Mouse (Mus musculus) T-cell, adult 2 months (primary cell): Measurements from ENCODE around the gene Sh2d7.
A peak's percentile ranks its signal among the peaks of the same experiment; 100 is the strongest.
"Not testable (repeated sequence)": the region's sequence is repeated elsewhere in the genome, so short reads cannot be mapped to it uniquely, and the experiment has no call there.

Source experiments
- DNase-seq: peaks from one replicate; pipeline ENCODE4 v3.0.0; 2022; ENCODE audit warnings: low spot score

Gene Sh2d7

DNA sequence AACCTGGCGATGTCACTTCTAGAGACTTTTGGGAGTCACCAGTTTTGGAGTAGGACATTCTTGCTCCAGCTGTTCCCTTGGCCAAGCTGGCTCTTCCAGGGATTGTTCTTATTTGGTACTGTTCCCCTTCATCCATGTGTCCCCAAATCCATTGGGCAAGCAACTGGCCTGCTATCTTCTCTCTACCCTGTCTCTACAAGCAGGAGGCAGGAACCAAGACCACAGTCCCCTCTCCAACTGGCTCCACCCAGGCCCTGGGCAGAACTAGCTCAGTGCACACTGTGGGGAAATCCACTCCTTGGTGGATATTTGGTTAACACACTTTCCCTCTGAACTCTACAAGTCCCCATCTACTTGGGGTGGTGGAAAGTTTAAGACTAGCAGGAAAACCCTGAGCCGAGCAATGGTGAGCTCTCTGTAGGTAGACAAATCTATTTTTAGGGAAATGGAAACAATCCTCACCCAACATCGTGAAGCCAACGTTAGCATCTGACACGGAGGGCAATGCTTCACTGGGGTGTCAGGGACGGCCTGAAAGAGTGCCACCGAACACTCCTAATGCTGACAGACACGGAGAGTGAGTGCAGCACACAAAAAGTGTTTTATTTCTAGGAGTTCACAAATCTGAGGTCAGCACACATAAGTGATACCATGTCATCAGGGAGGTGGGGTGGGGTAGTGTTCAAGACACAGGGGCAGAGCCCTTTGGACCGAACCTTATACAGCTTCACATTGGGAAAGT is 5.6 kb downstream of the Sh2d7 start:
- DNase-seq = no peak

DNA sequence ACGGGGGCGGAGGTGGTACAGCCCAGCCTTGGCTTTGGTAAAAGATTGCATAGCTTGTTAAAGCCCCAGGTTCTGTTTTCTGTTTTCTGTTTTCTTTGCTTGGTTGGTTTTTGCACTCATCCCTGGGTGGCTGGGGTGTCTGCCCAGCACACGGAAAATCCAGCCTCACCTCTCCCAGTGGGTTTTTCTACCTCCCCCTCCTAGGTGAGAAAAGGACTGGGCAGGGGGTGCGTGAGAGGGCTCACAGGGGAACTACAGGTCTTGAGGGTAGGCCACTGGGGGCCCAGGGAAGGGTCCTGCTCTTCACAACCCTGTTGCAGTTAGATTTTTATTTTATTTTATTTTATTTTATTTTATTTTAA is 6.2 kb downstream of the Sh2d7 start:
- DNase-seq = no peak

DNA sequence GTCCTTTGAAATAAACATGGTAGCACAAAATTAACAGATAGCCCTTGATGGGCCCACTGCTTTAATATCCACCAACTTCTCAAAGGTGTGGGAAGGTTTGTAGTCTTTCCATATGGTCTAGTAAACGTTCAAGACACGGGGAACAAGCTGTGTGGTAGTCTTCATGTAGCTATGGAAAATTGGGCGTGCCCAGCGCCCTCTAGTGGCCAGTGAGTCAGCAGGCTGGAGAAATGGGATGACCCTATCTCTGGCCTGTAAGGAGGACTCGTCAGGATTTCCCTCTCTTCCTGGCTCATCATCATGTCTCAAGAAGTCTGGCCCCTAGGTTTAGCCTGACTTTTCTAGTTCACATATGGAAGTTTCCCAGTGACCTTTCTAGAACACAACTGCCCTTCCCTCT is 8.8 kb downstream of the Sh2d7 start:
- no peak for DNase-seq

DNA sequence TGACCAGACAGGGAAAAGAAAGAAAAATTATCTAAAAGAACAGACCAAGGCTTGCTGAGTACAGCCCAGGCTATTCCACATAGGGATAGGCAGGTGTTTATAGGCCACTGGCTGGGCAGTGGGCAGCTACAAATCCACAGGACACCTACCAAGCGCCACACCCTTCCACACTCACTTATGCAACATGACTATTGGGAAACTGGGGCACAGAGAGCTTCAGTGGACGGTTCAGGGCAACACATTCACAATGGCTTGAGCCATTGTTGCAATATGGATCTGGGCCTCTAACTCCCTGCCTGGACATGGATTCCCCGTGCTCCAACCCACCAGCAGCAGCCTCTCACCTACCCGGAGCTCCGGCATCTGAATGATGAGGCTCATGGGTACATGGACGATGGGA is 10.6 kb downstream of the Sh2d7 start:
- no peak for DNase-seq

DNA sequence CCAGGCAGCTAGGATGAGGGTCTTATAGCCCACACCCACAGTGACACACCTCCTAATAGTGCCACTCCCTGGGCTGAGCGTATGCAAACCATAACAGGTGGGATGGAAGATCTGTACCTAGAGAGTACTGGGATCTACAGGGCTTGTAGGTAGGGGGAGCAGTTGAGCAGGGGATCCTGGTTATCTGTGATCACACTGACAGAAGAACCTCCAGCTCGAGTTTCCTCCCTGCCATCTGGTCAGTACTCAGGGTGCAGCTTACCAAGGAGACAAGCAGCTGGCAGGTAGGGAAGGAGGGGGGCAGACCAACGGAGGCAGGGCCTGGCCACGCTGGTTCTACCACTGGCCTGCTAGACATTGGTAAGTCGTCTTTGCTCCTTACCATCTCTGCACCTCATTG is 13.6 kb downstream of the Sh2d7 start:
- no peak for DNase-seq

DNA sequence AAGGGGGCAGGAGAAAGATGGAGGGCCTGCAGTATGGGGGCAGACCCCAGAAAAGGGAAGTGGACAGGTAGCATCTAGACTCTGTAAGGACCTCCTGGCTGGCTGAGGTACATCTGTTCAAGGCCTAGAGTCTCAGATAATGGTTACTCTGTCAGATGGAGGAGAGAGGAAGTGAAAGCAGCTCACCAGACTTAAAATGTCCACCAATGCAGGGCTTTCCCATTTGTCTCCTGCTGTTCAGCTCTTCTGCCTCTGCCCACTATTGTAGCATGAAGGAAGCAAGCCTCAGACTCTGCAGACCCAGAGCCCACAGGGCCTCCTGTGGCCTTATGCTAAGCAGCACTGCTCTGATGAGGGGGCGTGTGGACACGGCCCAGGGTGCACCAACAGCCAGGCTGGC is 16.3 kb downstream of the Sh2d7 start:
- DNase-seq = no peak

DNA sequence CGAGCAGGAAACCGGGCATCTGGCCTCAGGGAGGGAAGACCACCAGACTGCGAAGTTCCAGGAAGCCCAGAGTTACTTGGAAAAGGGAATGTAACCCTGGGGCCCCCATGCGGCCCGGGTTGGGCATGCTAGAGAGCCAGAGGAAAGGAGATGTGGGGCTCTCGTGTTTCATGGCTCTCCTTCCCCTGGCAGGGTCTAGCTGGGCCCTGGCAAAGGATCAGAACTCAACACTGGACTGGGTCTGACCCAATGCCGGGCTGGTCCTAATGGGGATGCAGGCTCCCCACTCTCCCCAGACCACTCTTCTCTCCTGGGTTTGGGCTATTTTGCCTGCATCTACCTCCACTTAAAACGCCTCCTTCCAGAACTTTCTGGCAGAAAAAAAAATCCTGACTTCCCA is 19.9 kb downstream of the Sh2d7 start:
- no peak for DNase-seq

DNA sequence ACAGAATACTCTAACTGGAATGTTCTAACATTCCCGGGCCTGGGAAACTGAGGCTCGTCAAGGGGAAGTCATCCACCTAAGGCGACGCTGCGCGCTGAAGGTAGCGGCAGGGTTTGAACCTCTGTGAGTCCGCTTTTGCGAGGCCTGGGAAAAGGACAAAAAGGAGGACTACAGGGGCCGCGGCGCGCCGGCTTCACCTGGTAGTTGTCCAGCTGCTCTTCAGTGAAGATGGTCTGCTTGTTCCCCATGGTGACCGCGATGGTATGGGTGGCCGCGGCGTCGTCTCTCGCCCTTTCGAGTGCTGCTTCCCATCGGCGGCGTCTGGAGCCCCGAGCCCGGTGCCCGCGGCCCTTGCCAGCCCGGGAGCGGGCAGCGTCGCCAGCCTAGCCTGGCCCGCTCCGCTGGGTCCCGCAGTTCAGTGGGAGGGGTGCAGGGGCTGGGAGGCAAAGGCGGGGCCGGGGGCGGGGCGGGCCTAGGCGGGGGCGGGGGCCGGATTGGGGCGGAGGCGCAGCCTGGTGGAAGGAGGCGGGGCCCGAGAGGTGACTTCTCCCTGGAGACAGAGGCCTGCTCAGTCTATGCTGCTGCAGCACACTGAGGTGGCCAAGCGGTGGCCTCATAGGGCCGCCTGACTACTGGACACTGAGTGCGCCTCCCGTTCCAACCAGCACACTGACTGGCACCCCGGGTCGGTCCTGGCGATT is 21.1 kb downstream of the Sh2d7 start, which contains the start of gene Cib2:
Cib2 (minus strand) TSS at position 448 of the 701 bp plus-strand sequence.
- peak; percentile 47 for DNase-seq

DNA sequence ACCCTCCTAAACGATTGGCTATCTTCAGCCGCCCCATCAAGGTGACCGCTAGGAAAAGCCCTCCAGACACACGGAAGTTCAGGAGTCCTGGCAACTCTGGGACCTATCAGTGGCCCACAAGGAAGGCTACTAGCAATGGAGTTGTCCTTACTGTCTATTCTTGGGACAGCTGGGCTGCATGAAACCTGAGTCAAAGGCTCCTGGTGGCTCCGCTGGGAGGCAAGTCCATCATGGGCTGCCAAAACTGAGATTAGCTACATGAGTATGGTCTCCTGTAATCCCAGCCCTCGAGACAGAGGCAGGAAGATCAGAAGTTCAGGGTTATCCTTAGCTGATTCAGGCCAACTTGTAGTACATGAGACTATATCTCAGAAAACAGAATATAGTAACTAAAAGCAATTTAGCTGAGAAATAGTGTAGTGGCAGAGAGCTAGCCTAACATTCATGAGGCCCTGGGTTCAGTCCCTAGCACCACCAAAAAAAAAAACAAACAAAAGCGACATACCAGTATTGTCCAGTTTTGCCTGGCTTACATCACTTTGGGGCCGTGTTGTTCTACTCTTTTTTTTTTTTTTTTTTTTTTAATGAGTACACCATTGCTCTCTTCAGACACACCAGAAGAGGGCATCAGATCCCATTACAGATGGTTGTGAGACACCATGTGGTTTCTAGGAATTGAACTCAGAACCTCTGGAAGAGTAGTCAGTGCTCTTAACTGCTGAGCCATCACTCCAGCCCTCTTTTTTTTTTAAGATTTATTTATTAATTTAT is 22.2 kb downstream of the Sh2d7 start:
- DNase-seq = no peak

DNA sequence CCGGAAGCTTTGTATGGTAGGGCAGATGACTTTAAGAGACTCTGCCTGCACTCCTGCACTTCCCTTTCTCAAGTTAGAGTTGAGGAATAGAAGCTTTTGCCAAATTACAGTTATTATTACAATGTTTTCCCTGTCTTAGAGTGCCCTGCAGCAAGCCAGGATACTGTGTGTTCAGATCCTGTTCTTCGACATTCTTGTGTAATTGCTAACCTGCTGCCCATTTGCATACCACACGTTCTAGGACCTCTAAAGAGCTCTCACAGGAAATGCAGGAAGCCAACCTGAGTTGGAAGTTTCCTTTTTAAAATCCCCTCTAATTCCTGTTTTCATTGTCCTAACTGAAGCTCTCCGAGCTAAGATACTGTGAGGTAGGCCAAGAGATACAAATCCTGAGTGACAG is 28.2 kb downstream of the Sh2d7 start:
- no peak for DNase-seq

DNA sequence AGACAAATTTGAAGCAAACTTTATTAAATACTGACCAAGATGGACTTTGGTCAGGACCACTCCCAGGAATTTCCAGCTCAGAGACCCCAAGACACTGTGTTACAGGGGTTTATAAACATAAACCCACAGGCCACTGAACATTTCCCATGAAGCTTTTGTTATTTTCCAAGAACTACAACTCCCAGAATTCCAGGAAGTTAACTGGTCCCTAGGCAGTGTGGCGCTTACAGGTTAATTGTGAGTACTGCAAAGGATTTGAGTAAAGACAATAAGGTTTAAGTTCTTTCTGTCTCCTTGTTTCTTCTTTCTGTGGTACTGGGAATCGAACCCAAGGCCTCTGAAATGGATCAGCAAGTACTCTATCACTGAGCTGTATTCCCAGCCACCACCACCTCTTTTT is 29.9 kb downstream of the Sh2d7 start:
- DNase-seq = no peak

DNA sequence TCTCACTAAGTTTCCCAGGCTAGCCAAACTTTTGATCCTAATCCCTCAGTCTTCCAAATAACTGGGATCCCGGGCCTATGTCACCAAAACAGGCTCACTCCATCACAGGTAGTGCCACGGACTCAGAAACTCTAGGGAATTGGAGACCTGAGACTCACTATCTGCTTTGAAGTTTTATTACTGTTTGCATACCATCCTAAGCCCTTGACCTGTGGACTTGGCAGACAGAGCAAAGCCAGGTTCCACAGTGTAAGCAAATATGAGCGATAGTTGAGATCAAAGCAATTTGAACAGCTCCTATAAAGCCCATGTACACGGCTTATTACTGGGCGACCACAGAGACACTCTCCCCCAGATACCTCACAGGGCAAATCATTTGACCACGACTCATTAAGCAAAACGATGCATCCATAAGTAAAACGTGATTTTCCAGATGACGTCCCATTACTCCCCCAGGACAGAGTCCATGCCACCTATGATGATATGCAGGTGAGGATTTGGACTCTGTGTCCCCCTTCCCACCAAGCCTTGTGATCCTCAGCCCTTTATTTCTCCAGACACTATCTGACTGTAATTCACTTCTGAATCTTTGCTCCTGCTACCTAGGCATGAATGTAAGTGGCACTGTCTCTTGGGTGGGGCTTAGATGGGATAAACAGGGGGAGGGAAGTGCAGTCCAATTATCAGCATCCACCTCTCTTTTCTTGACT is 32.5 kb downstream of the Sh2d7 start:
- DNase-seq = no peak

DNA sequence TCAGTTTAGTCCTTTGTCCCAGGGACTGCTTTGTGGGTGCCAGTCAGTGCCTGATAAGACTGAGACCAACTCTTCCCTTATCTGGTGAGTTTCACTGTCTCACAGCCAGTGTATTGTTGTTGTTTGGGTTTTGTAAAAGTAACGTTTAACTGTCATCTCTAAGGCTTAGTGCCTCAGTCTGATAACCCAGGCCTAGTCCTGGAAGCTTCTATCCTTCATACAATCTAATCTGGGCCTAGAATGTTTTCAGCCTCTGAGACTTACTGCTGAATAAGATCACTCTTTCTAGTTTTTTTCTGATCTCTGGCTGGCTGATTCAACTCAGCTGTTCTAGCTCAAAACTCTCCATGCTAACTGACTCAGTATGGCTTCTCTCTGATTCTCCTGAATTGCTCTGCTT is 44.9 kb downstream of the Sh2d7 start:
- no peak for DNase-seq

DNA sequence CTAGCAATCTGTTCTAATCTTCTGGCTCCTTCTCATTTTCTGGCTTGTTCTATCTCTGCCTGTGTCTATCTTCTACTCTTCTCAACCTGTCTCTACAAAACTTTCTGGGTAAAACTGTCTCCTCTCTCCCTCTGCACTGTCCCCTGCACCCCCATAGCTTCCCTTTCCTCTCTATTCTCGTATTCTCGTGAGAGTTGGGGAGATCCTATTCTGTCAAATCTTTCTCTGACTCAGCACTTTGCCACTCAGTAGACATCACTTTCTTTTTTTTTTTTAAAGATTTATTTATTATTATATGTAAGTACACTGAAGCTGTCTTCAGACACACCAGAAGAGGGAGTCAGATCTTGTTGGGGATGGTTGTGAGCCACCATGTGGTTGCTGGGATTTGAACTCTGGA is 45.3 kb downstream of the Sh2d7 start:
- not testable (repeated sequence) for DNase-seq

DNA sequence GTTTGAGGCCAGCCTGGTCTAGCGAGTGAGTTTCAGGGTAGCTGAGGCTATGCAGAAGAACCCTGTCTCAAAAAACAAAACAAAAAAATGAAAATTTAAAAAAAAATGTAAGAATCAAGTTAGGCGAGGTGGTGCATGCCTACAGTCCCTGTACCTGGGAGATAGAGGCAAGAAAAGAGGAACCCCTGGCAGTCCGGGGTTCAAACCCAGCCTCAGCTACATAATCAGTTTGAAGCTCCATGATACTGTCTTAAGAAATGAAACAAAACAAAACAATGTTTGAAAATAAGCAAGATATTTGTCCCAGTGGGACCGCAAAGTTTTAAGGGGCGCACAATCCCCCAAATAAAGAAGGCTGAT is 47.0 kb downstream of the Sh2d7 start:
- no peak for DNase-seq

DNA sequence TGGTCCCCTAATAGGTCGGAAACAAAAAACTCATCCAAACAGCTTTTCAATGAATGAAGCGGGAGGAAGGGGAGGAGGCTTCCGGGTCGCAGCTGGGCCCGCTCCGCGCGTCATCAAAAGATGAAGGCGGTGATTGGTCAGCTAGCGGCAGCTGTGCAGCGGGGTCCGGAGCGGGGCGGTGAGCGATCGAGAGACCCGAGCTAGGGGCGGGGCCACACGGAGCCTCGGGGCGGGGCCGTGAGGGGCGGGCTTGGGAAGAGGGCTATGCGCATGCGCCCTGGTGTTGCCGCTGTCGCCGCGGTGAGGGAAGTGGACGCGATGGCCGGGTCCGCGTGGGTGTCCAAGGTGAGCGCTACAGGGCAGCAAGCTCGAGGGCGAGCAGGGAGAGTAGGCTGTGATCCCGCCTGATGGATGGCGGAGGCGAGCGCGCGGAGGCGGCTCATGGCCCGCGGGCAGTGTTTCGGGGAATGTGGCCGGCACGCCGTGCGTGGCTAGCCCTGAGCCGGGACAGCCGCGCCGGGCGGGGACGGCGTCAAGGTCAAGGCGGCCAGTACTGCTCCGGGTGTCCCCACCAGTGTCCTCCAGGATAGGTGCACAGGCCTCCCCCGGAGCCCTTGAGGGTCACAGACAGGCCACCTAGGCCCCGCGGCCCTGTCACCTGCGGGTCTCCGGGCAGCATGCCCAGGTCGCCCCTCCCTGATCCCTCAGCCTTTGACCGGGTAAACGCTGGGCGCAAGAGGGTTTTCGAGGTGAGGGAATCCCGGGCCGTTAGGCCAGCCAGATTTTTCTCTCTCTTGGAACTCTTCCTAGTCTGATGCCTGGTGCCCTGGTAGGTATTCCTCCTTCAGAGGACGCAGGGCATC is 47.6 kb downstream of the Sh2d7 start, which contains the start of gene Idh3a:
Idh3a (plus strand) TSS at position 136 of the 863 bp plus-strand sequence.
- DNase-seq = peak; percentile 98

DNA sequence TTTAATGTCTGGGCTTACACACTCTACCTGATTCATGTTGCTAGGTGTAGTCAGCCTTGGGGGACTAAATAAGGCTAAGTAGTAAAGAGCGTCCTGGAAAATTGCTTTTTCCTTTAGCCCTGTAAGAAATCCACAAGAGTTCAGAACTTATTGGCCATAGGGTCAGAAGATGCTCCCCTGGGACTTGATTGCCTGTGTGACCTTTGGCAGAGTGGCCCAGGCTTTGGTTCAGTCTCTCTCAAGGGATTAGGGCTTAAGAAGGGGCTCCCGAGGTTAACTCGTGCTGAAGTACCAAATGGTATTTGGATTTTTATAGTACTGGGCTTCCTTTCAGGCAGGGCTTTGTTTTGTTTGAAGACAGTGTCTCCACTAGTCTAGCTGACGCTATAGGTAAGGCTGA is 49.1 kb downstream of the Sh2d7 start:
- DNase-seq = no peak

DNA sequence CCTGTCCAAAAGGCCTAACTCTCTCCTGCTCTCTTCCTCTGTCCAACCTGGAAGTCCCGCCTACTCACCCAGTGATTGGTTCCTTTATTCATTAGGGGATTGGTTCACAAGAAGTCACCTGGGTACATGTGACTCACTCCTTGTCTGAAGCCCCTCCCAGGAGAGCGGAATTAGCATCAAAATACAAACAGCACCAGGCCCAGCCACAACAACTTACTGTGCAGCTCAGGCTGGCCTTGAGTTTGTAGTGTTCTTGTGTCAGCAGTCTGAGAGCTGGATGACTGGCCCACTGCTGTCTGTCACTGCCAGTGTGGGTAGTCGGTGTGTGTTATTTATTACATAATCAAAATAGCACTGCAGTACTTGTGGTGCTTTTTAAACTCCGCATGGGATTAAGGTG is 54.9 kb downstream of the Sh2d7 start:
- not testable (repeated sequence) for DNase-seq
